Mouse (Mus musculus): ENCODE results near the gene Lpp.

GRCm38 (mm10) chr16:24491486-24491758, 98.1 kb downstream of the Lpp start:
- TF ChIP-seq POLR2A (IDR thresholded peaks at IDR 0.05; ENCODE audit: borderline replicate concordance, extremely low read depth, low read depth, low read length) = no peak
- no peak for TF ChIP-seq CTCF (IDR thresholded peaks at IDR 0.05; ENCODE audit: insufficient read depth, low read length)

All from lung, adult 2 months (tissue).